9 mouse cellular contexts compared by ENCODE assay signal in the genomic region with DNA sequence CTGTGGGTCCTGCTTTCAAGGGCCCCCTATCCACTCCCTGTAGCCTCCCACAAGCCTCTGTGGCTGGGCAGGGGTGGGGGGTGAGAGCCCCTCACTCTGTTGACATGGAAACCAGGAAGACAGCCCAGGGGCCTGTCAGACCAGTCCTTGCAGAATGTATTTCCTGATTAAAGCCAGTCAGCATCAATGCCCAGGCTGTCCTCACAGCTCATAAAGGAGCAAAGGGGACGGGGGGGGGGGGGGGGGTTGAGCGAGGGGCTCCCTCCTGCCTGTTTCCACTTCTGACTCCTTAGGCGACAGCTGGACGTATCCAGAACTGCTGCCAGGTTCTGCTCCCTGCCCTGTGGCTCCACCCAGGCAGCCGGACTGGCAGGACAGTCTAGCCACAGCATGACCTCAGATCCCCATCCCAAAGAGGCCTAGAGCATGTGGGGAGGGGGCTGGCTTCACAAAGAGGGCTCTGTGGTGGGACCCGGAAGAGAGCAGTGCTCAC. TPM values are rescaled to one million over a fixed set of nuclear protein-coding genes. Genes with fewer than 3 reads are reported as not detected.
DNase-seq lines count a peak whose midpoint lies in the region; ATAC-seq lines count a peak whose summit lies in the region.
"Had no signal": no experiment of that assay in that cellular context is flagged by ENCODE, and none has a peak within 500 bp of the region (broad histone marks: within the 10 kb centered on the region; RNA-seq: fewer than 3 reads in every experiment).

No protein-coding gene starts in this region.

- intact Hi-C loops in heart, postnatal 10 days (cut with DNase I) = no loop called here

- ATAC-seq in heart, embryonic 13.5 days (ENCODE audit: extremely low read depth, insufficient number of reproducible peaks, low FRiP score, low TSS enrichment) = no peak
- peak; percentile 63 for ATAC-seq in midbrain, embryonic 12.5 days (ENCODE audit: low FRiP score, low read depth)

- WGBS in heart, embryonic 13.5 days = 15% methylated on average over 5 of the region's 6 CpGs
- WGBS in midbrain, embryonic 12.5 days = 1% methylated on average over 6 of the region's 6 CpGs

- no peak overlapping the region for H3K4me3 ChIP-seq in heart, embryonic 13.5 days
- no peak overlapping the region for H3K4me3 ChIP-seq in midbrain, embryonic 12.5 days

- peak overlapping the region; percentile 83 for H3K27ac ChIP-seq in heart, embryonic 13.5 days (replicated peaks)
- H3K27ac ChIP-seq in midbrain, embryonic 12.5 days (replicated peaks) = peak overlapping the region; percentile 86

- H3K4me2 ChIP-seq in heart, embryonic 13.5 days = peak overlapping the region; percentile 27
- peak overlapping the region; percentile 25 for H3K4me2 ChIP-seq in midbrain, embryonic 12.5 days (replicated peaks)

- no peaks in the 10 kb centered on the region for H3K27me3 ChIP-seq in heart, embryonic 13.5 days (replicated peaks)
- peaks cover 7% of the 10 kb centered on the region; the same call in 1 of the 2 replicates for H3K27me3 ChIP-seq in midbrain, embryonic 12.5 days

- H3K36me3 ChIP-seq in heart, embryonic 13.5 days = no peaks in the 10 kb centered on the region
- no peaks in the 10 kb centered on the region for H3K36me3 ChIP-seq in midbrain, embryonic 12.5 days

- peaks cover 78% of the 10 kb centered on the region for H3K4me1 ChIP-seq in heart, embryonic 13.5 days
- H3K4me1 ChIP-seq in midbrain, embryonic 12.5 days = peaks cover 77% of the 10 kb centered on the region

- H3K9ac ChIP-seq in heart, embryonic 13.5 days = peak overlapping the region; percentile 66
- H3K9ac ChIP-seq in midbrain, embryonic 12.5 days (replicated peaks) = peak overlapping the region; percentile 32; the same call in 1 of the 2 replicates

- DNase-seq in heart, adult 8-10 months (ENCODE audit: low spot score) = no peak
- peak; percentile 73 for DNase-seq in embryo, embryonic 10.5 days (ENCODE audit: low spot score)
- DNase-seq in heart, postnatal 10 days = peak; percentile 45 to 50
- DNase-seq in testis, postnatal 14 days (ENCODE audit: low spot score) = no peak
- no peak for DNase-seq in layer of hippocampus, postnatal 36 days
- no peak for DNase-seq in adipocyte (ENCODE audit: low spot score)

- no peaks in the 10 kb centered on the region for H3K9me3 ChIP-seq in heart, embryonic 13.5 days
- no peaks in the 10 kb centered on the region for H3K9me3 ChIP-seq in midbrain, embryonic 12.5 days

RNA-seq across cellular contexts. Expression of a gene that starts 18.1 kb away (rescaled TPM):
- 6.5 and 8.1 TPM in 2 replicates for polyA plus RNA-seq in heart, embryonic 13.5 days (2015; fragmentation: Nextera tagmentation; extraction: Ambion mirVana)
- 1 to 10 TPM; 3.9 to 9.7 (median 7.7) TPM for total RNA-seq in heart, adult 8-10 months (2022)
- total RNA-seq in heart, postnatal 10 days (2021) = 1 to 10 TPM; 7.9 to 8.4 TPM
- 9.7 and 10.4 TPM in 2 replicates for polyA plus RNA-seq in midbrain, embryonic 12.5 days (2016; fragmentation: Nextera tagmentation; extraction: Ambion mirVana)
- 100 to 1,000 TPM; 107 to 127 TPM for total RNA-seq in layer of hippocampus, postnatal 36 days (2021)

RNA-seq across cellular contexts. Expression of a gene that starts 38.9 kb away (rescaled TPM):
- 0.23 and 0.47 TPM in 2 replicates for polyA plus RNA-seq in heart, embryonic 13.5 days (2015; fragmentation: Nextera tagmentation; extraction: Ambion mirVana)
- under 1 TPM in 3 of 4 experiments, not detected in 1; 0.28 to 0.46 (median 0.33) TPM for total RNA-seq in heart, adult 8-10 months (2022)
- not detected for total RNA-seq in heart, postnatal 10 days (2021)
- 0.14 and 0.22 TPM in 2 replicates for polyA plus RNA-seq in midbrain, embryonic 12.5 days (2016; fragmentation: Nextera tagmentation; extraction: Ambion mirVana)
- total RNA-seq in layer of hippocampus, postnatal 36 days (2021) = 1 to 10 TPM; 1.2 to 2.8 TPM

RNA-seq across cellular contexts. Expression of a gene that starts 46.4 kb away (rescaled TPM):
- 0.78 TPM in 1 of 2 replicates, not detected in the other for polyA plus RNA-seq in heart, embryonic 13.5 days (2015; fragmentation: Nextera tagmentation; extraction: Ambion mirVana)
- total RNA-seq in heart, adult 8-10 months (2022) = not detected
- not detected for total RNA-seq in heart, postnatal 10 days (2021)
- polyA plus RNA-seq in midbrain, embryonic 12.5 days (2016; fragmentation: Nextera tagmentation; extraction: Ambion mirVana) = 0.22 and 0.92 TPM in 2 replicates
- not detected for total RNA-seq in layer of hippocampus, postnatal 36 days (2021)
- polyA plus RNA-seq: gonadal fat pad, adult 2 months had no signal

RNA-seq across cellular contexts. Expression of a gene that starts 49.4 kb away (rescaled TPM):
- polyA plus RNA-seq in heart, embryonic 13.5 days (2015; fragmentation: Nextera tagmentation; extraction: Ambion mirVana) = not detected in 2 replicates
- 1 to 10 TPM in 1 of 4 experiments, under 1 TPM in 3; 0.24 to 1.4 (median 0.72) TPM for total RNA-seq in heart, adult 8-10 months (2022)
- 1 to 10 TPM; 6.0 to 6.7 TPM for total RNA-seq in heart, postnatal 10 days (2021)
- not detected in 2 replicates for polyA plus RNA-seq in midbrain, embryonic 12.5 days (2016; fragmentation: Nextera tagmentation; extraction: Ambion mirVana)
- total RNA-seq in layer of hippocampus, postnatal 36 days (2021) = under 1 TPM in 1 of 2 experiments, not detected in 1; 0.96 TPM

Comparison
In these comparisons a context has a peak if more than half of its experiments do, and no peak if none do; other contexts are left out.
1. DNase-seq: peak in embryo, embryonic 10.5 days (single experiment) and heart, postnatal 10 days (2 of 2); none in heart, adult 8-10 months (single experiment), testis, postnatal 14 days (single experiment), layer of hippocampus, postnatal 36 days (0 of 2) and adipocyte (single experiment).
2. RNA of a gene that starts 18.1 kb away (total RNA-seq): 107 to 127 TPM in layer of hippocampus, postnatal 36 days; 3.9 to 9.7 TPM in heart, adult 8-10 months and 7.9 to 8.4 TPM in heart, postnatal 10 days; every median in the first group is over 10 times any median in the second.